Mouse (Mus musculus) liver, postnatal 0 days (tissue): ENCODE measurements around the gene Prss35.

ENCODE experiments used
- CTCF ChIP-seq: sonication (generic); IDR thresholded peaks from 2 replicates; pipeline ENCODE4 v1.5.1; 2016; ENCODE audit warnings: antibody characterized with exemption, low read depth
- EP300 ChIP-seq: IDR thresholded peaks from 2 replicates; pipeline ENCODE4 v1.6.1; 2016; ENCODE audit warnings: antibody characterized with exemption, low read depth, mild to moderate bottlenecking

- TF ChIP-seq EP300 (no peak), CTCF (peak; percentile 90)
These were observed 2.6 kb downstream of the Prss35 start for GRCm38 (mm10) chr9:86745926-86746581.
